Mouse (Mus musculus) right cerebral cortex, postnatal 10 days (tissue): ENCODE results near the gene Prkcb.
A peak's percentile ranks its signal among the peaks of the same experiment; 100 is the strongest.

ENCODE experiments used
- DNase-seq, 2 experiments: peaks; one replicate each; pipeline ENCODE4 v3.0.0; 2021; ENCODE audit warnings: low spot score in 2 of 2

The Prkcb gene

DNA sequence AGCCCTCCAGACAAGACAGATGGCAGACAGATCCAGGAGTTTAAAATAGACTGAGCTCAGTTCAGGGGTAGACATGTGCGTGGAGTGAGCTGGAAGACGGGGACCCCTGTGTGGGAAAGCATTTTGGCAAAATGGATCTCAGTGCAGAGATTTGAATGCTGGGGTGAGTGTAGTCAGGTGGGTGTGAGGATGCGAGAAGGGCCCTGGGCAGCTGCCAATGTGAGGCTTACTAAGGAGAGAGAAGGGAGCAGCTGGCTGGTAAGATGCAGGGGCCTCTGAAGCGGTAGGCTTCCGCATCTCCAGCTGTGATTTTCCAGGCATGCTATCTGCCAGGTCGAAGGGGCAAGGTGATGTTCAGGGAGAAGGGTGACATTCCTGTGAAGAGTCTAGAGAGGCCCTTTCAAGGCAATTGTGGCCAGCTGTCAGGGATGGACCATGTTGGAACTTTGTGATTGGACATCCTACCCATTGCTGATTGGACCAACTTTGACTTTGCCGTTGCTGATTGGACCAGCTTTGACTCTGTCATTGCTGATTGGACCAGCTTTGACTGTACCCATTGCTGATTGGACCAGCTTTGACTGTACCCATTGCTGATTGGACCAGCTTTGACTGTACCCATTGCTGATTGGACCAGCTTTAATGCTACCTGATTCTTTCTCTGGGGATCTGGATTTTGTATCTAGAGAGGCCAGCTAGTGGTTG, 78.9 kb downstream of the Prkcb start:
- peak in 1 of 2 experiments; percentile 50 for DNase-seq

DNA sequence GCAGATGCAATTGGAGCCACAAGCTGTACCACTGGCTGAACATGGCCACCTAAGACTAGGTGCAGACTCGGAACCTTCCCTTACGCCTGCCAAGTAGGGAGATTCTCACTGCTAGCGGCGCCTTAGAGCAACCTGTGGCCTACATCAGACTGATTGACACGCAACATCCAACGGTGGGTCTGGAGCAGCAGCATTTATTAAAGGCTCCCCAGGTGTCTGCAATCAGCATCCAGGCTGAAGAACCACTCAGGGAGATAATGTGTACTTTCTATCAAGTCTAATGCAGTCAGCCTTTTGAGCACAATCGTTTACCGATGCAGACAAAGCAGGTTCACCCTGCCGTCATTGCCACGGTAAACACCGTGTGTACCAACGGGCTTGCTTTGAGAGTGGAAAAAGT, 81.9 kb downstream of the Prkcb start:
- no peak for DNase-seq

DNA sequence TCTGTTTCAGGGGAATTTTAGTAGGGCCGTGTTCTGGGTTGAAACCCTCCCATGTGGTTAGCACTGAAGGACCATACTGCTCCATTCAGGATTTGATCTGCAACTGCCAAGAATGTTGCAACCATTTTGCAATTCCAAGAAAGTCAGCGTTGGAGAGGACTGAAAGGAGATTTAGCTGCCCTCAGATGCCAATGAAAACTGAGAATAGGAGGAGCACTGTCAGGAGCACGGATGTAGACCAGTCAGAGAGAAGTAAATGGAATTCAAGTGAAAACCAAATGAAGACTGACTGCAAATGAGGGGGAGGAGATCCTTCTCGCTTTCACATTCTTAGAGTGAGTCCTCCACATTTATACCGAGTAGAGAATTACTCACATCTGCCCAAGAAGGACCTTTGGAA, 83.4 kb downstream of the Prkcb start:
- DNase-seq = no peak

DNA sequence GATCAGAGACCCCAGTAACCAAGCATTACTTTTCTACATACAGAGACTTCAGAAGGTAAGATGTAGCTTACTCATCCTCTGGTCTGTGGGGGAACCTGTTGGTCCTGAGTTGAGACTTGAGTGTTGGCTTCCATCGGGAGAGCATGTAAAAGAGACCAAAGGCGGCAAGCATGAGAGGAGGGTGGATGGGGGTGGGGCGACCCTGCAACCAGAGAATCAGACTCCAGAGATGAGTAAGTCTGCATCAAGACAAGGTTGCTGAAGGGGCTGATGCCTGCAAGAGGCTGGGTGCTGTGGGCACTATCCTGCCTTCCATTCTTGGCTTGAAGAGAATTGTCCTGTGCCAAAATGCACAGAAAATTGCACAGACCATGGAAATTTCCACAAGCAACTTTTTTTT, 83.8 kb downstream of the Prkcb start:
- no peak for DNase-seq

DNA sequence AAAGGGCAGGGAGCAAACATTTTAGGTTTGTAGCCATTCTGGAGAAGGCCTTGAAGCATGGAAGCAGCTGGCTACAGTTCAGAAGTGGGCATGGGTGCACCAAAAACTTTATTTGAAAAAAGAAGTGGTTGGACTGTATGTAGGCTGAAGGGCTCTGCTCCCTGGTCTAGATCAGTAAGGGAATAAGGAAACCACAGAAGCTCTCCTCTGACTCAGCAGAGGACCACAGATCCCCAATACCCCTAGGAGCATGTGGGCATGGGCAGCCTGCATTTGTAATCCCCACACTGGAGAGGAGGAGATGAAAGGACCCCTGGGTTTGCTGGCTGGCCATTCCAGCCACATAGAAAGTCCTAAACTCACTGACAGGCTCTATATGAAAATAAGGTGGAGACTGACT, 88.3 kb downstream of the Prkcb start:
- DNase-seq = no peak

DNA sequence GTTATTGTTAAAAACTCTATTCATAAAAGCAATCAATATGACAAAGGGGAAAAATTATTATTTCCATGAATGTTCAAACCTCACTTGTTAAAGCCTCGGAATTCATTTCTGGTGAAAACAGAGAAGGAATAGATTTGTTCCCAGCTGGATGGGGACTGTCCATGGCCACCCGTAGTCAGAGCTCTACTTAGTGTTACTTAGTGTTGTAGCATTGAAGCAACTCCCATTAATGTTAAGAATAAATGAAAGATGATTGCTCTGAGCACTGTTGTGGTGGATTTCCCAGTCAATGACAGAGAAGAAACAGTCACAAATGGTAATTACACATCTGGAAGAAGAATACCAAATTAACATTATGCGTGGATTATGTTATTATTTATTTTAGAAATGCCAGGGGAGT, 89.4 kb downstream of the Prkcb start:
- no peak for DNase-seq

DNA sequence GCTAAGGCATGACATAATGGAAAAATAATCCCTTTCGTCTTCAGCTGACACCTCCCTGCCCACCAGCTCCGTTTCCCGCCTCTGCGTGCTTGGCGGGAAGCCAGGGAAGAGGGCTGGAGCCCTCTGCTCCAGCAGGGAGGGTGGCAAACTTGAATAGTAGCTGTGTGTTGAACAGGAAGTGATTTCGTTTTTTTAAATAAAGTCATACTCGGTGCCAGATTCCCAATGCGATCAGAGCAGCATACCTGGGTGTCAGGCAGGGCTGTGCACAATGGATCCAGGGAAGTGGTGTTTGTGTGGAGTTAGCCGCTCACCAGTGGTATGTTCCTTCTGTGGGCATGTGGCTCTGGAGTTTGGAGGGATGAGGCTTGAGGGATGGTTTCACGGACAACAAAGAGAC, 89.9 kb downstream of the Prkcb start:
- peak; percentile 56 to 59 for DNase-seq

DNA sequence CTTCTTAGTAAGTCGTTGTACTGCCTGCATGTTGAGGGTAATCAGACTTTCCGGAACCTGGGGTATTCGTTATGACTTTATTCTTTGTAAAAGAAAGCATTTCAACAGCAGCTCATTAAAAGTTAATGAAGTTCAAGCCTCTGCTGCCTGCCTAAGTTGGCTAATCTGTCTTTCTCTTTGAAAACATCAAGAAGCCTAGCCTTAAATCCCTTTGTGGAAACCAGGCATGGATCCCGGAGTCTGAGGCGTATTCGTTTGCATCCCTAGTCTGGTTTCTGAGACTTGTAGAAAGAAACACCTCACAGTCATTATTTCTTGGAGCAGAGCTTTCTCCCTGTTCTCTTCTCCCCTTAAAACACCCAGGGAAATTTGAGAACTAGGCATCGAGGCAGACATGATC, 90.7 kb downstream of the Prkcb start:
- DNase-seq = no peak

DNA sequence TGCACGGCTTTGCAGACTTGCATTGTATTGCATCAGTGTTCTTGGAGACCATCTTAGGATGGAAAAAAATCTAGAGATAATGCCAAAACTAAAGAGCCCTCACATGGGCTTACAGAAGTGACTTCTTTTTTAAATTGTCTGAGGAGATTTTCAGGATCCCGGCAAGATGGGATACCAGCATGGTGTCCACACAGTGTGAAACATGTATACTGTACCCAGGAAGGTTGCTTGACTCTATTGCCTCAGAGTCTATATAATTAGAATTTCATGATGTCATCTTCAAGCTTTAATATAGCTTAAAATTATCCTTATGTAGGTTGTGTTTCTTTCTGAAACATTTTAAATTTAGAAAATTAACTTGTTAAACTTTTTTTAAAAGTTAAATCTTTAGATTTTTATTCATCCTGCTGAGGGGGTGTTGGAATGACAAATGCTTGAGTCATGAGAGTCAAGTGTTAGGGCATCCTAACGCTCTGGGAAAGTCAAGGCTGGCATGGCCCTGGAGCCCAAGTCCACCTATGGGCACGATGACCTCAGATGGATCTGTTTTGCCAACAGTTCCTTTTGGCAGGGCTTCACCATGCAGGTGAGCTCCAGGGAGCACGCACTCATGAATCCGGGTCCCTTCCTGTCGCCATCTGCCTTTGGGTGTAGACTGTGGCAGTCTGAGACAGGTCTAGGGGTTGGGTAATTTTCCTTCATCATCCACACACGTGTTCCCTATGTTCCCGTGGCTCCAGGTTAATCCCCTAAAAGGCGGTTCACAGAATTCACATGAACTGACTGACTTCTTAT, 92.0 kb downstream of the Prkcb start:
- no peak for DNase-seq

DNA sequence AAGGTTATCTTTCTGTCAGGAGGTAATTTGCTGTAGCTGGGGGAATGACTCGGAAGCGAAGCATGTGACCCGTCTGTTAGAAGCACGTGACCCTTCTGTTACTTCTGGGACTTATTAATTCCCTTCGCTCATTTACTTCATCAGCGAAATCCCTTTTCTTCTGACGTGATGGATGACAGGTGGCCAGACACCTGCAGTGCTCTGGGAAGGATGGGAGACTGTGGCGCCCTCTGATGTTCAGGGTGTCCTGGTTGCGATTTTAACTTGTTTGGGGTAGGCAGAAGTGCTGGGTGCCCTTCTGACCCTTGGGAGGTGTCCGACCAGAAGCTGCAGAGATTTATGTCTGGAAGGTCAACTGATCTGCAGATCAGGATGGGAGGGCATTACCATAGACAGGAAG, 93.0 kb downstream of the Prkcb start:
- DNase-seq = no peak

DNA sequence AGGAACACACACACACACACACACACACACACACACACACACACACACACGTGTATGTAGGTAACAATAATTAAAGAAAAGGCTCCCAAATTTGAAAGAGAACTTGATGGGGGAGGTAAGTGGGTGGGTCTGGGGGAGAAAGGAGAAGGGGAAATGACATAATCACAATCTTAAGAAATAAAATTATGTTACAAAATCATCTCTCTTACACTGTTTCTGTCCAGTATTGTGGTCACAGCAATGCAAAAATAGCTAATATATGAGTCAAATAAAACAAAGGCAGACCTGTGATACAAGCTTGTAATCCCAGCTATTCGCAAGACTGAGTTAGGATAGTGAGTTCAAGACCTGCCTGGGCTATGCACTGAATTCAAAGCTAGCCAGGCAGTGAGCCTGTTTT, 94.7 kb downstream of the Prkcb start:
- no peak for DNase-seq

DNA sequence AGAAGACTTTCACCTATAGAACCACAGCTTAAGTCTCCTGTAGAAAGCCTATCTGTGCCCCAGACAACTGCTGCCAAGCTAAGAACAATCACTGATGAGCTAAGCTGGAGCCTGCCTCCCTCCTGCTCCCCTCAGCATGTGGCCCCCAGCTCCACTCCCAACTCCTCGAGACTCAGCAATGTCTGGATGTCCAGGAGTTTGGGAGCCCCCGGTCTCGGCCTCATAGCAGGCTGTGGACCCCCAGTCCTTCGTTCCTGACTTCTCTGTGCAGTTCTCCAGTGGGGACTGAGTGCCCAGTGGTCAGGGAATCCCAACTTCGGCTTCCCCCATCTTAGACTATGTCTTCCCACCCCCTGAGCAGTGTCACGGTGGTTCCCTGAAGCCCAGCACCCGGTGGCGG, 96.3 kb downstream of the Prkcb start:
- DNase-seq = no peak

DNA sequence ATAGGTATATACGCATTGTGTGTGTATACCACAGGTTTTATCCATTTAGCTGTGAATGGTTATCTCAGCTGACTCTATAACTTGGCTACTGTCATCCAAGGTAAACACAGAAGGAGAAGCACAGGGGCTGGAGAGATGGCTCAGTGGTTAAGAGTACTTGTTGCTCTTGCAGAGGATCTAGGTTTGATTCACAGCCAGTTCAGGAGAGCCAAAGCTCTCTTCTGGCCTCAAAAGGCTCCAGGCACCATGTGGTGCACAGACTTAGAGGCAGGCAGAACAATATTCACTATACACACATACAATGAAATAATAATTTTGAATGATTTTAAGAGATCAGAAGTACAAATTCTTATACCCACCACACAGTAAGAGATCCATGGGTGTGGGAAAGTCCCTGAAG, 98.0 kb downstream of the Prkcb start:
- no peak for DNase-seq

DNA sequence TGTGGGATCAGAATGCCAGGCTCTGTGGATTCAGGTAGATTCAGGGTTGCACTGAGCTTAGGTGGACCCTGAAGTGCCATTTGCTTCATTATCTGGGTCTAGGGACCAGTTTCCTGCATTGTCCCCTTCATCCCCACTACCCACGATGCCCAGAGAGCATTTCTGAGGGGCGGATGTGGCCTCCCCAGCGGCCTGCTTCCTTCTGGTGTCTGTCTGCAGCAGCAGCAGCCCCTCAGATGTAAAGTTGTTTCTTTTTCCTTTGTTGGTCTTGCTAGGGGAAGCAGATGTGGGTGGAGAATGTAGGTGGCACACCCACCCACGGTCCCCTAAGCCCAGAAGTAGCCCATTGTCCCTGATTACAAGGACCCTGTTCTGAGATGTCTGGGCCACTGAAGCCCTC, 99.3 kb downstream of the Prkcb start:
- DNase-seq = no peak

DNA sequence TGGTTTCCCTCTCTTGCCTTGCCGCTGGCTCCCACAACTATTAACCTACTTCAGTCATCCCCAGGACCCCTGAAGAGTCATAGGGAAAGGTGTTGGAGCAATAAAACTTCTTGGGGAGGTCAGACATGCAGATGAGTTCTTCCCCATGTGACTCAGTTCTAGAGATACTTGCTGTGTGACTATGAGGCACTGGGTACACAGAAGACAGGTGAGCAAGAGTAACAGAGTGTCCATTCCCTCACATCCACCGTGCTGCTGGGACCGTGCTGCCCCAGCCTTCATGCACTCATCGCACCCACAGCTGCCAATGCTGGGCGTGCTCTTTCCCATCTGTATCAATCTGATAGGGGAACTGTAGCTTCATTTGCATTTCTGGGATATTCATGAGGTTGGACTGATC, 100.3 kb downstream of the Prkcb start:
- DNase-seq = no peak

DNA sequence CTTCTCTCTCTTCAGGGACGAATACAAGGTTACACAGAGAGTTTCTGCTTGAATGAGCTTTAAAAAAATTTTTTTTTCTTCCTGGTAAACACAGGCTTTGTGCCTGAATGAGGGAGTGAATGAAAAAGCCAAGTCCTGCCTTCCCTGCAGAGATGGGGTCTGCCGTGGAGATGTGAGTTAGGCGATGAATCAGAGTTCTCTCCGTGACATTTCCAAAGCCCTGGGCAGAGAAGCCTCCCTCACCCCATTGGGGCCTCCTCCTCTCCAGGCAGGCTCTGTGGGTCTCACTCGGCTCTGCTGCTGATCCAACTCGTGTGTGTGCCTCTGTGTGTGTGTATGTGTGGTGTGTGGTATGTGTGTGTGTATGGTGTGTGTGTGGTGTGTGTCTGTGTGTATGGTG, 101.1 kb downstream of the Prkcb start:
- DNase-seq = no peak

DNA sequence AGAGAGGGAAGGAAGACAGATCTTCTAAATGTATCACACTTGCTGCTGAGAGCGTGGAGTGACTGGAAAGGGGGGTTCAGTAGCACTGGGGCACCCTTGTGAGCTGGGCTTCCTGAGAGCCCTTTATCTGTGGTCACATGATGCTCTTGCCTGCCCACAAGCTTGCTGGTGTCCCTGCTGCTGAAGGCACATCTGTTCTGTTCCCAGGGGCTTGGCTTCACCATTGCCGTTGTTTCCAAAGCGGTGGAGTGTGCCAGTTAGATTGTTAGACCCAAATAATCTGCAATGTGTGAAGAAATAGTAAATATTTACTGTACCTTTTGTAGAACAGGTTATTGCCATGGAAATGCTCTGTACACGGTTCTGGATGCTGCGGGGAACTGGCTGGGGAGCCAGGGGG, 101.6 kb downstream of the Prkcb start:
- DNase-seq = peak in 1 of 2 experiments; percentile 70

DNA sequence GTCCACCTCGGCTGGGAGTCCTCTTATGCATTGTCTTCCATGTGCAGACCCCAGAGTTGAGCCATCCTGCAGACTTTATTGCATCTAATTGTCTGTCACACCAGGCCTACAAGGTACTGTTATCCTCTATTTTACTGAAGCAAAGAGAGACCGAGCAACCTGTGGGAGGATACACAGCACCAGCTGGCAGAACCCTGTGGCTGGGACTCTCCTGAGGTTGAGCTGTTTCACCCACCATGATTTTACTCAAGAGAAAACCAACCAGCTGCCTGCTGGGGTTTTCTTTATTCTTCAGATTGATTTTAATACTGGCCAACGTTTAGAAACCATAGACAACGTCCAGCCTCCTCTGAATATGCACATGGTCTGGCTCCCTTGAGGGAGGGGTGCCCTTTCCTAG, 102.1 kb downstream of the Prkcb start:
- DNase-seq = no peak

DNA sequence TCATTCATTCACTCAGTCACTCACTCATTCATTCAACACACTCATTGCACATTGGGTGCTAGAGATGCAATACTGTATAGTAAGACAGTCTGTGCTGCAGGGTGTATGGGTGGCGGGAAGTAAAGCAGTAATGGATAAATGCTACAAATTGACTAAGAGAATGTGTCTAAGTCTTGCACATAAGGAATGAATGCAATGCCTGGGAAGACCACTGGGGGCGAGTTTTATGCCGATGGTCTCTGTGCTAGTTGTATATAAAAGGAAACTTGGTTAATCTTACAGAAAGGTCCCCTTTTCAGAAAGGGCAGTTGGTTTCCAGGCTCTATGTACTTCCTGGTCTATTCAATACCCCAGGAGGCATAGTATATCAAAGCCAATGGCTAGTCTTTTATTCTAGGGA, 102.8 kb downstream of the Prkcb start:
- DNase-seq = no peak

DNA sequence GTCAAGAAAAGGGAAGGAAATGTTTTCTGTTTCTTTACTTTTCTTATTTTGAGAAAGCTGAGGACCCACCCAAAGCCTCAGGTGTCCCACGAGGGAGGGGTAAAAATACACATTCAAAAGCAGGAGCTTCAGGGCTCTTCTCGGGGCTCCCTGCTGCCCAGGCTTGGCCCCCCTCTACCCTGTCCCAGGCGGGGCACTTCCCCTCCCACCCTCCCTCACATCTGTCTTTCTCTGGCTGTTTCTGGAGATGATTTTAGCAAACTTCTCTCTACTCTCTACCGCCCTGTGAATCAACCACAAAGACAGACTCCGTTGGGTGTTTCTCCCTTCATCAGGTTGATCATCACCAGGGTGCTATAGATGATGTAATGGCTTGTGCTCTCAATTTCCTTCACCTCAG, 105.4 kb downstream of the Prkcb start:
- no peak for DNase-seq

DNA sequence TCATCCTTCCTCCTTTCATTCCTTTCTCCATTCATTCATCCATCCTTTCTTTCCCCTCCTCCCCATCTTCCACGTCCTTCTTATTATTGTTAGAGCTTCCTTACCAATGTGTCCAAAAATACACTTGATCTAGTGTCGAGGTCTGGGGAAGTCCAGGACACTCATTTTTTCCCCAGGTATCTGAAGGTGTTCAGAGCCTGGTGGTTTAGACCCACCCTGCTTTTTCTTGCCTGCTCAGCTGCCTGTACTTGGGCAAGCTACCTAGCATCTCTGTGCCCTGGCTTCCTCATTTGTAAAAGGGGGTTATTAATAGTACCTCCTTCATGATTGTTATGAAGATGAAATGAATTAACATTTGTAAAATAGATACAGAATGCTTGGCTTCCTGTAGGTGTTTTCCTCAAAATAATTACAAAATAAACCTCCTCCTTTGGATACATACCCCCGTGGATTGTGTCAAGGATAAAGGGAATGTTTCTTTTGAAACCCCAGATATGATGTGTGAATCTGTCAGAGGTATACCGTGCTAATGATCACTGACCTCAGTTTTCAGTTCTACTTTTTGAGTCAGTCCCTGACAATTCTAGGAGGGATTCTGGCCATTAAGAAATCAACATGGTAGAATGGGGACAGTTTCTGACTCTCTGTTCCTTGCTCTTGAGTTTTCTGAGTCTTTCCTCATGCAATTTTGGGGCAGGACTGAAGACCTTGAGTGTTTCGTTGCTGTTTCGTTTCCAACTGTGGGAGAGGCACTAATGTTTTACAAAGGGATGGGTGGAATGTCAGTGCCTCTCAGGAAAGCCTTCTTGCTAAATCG, 106.8 kb downstream of the Prkcb start:
- DNase-seq = no peak

DNA sequence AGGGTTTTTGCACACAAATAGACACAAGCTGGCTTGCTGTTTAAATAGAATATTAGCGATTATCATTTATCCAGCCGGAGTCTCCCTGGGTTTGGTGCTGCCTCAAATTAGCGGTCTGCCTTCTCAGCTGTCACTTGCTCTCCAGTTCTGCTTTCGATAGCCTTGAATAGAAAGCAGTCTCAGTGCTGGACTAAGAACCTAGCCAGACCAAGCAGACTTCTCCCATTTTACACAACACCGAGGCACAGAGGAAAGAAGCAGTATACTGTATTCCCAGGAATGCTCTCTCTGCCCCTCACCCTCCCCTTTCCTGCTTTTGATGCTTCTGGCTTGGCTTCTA, 107.4 kb downstream of the Prkcb start:
- DNase-seq = no peak

DNA sequence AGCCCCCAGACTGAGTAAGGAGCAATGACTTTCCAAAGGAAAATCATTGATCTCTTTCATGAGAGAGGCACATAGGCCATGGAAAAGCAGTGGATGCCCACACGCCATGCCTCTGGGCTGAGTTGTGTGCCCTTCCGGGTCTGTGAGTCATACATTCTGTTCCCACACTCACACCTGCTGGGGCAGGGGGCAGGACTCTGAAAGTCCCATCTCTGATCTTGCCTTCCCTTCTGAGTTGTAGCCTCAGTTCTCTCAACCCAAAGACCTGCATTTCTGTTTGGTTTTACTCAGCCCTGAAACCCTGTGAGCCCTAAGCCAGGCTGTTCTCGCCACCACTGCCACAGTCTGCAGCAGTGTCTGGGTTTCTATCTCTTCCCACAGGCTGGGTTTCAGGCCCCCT, 109.1 kb downstream of the Prkcb start:
- no peak for DNase-seq
